In genomic region chr11:101064462-101064861, GRCm38 (mm10) we compare ENCODE assay signal across 7 mouse cellular contexts. TPM values are rescaled to one million over a fixed set of nuclear protein-coding genes. Genes with fewer than 3 reads are reported as not detected.
DNase-seq lines count a peak whose midpoint lies in the region; ATAC-seq and TF ChIP-seq lines count a peak whose summit lies in the region.

No protein-coding gene starts in this region.

- TF ChIP-seq CTCF in spleen, adult 2 months (IDR thresholded peaks at IDR 0.05; ENCODE audit: extremely low read depth, insufficient read depth, insufficient read length, insufficient replicate concordance): no peak

- H3K4me1 ChIP-seq in heart, embryonic 14.5 days (ENCODE audit: control insufficient read depth in 2 of 2, insufficient read depth in 2 of 2, low read length in 2 of 2): peaks cover 61 to 72% of the 10 kb centered on the region in 2 experiments
- H3K4me1 ChIP-seq in spleen, adult 2 months (ENCODE audit: control insufficient read depth, insufficient read depth, insufficient read length): peaks cover 23% of the 10 kb centered on the region; the same call in 1 of the 2 replicates
- H3K4me1 ChIP-seq in limb, embryonic 12.5 days (replicated peaks): peaks cover 22% of the 10 kb centered on the region

- no peak for TF ChIP-seq POLR2A in spleen, adult 2 months (IDR thresholded peaks at IDR 0.05; ENCODE audit: low read depth, low read length)

- H3K9me3 ChIP-seq in heart, embryonic 14.5 days (ENCODE audit: control insufficient read depth, low read length): no peaks in the 10 kb centered on the region
- no peaks in the 10 kb centered on the region for H3K9me3 ChIP-seq in limb, embryonic 12.5 days

- ATAC-seq in heart, embryonic 14.5 days (ENCODE audit: insufficient number of reproducible peaks, insufficient read depth, low FRiP score, low read depth): no peak
- ATAC-seq in limb, embryonic 12.5 days (ENCODE audit: insufficient number of reproducible peaks, insufficient read depth, low FRiP score, low TSS enrichment, low read depth): no peak

- no peak overlapping the region for H3K4me3 ChIP-seq in heart, embryonic 14.5 days (ENCODE audit: control insufficient read depth in 1 of 2, insufficient read depth in 1 of 2, low read depth in 1 of 2, low read length in 2 of 2)
- no peak overlapping the region for H3K4me3 ChIP-seq in spleen, adult 2 months (ENCODE audit: extremely low read depth, insufficient read depth, insufficient read length)
- no peak overlapping the region for H3K4me3 ChIP-seq in limb, embryonic 12.5 days (replicated peaks)

- intact Hi-C loops in left cerebral cortex, postnatal 10 days (cut with DNase I): no loop called here

- peaks cover 12% of the 10 kb centered on the region; the same call in 1 of the 2 replicates for H3K36me3 ChIP-seq in heart, embryonic 14.5 days (ENCODE audit: control insufficient read depth, insufficient read depth, low read length)
- H3K36me3 ChIP-seq in spleen, adult 2 months (ENCODE audit: control insufficient read depth, insufficient read depth, low read length): peaks cover 2% of the 10 kb centered on the region; the same call in 1 of the 2 replicates
- peaks cover 37% of the 10 kb centered on the region for H3K36me3 ChIP-seq in limb, embryonic 12.5 days

- H3K27me3 ChIP-seq in heart, embryonic 14.5 days (ENCODE audit: control insufficient read depth, insufficient read depth, low read length): no peaks in the 10 kb centered on the region
- H3K27me3 ChIP-seq in spleen, adult 2 months (ENCODE audit: control insufficient read depth, insufficient read depth, low read length): no peaks in the 10 kb centered on the region
- H3K27me3 ChIP-seq in limb, embryonic 12.5 days: peaks cover 12% of the 10 kb centered on the region

- peak overlapping the region; percentile 91 to 99 for H3K27ac ChIP-seq in heart, embryonic 14.5 days (replicated peaks in 1 of 2; ENCODE audit: control insufficient read depth in 1 of 2, insufficient read depth in 1 of 2, low read depth in 2 of 2, low read length in 2 of 2)
- peak overlapping the region; percentile 97 for H3K27ac ChIP-seq in spleen, adult 2 months (ENCODE audit: insufficient read depth, low read length)
- H3K27ac ChIP-seq in limb, embryonic 12.5 days: peak overlapping the region; percentile 90

- H3K4me2 ChIP-seq in heart, embryonic 14.5 days (ENCODE audit: low read length): peak overlapping the region; percentile 36; the same call in 1 of the 2 replicates
- H3K4me2 ChIP-seq in limb, embryonic 12.5 days: no peak overlapping the region

- 46% methylated on average over 4 of the region's 4 CpGs for WGBS in heart, embryonic 14.5 days
- WGBS in spleen, adult 2 months: 81% methylated on average over 4 of the region's 4 CpGs
- WGBS in limb, embryonic 12.5 days: 79% methylated on average over 4 of the region's 4 CpGs

- peak overlapping the region; percentile 42 for H3K9ac ChIP-seq in heart, embryonic 14.5 days (ENCODE audit: low read length)
- H3K9ac ChIP-seq in limb, embryonic 12.5 days (replicated peaks): no peak overlapping the region

- no peak for DNase-seq in heart, adult 9 months (ENCODE audit: low spot score in 2 of 2)
- no peak for DNase-seq in spleen, adult 2 months (ENCODE audit: low read depth in 1 of 2, low spot score in 2 of 2)
- DNase-seq in spleen, postnatal 14 days (ENCODE audit: low spot score in 2 of 2): no peak
- no peak for DNase-seq in left cerebral cortex, postnatal 10 days (ENCODE audit: extremely low spot score in 1 of 2, low spot score in 2 of 2)
- DNase-seq in cerebellum, postnatal 36 days: no peak

RNA-seq across cellular contexts. Expression of gene Naglu, which starts 5.3 kb away (rescaled TPM):
- polyA plus RNA-seq in heart, embryonic 14.5 days (2014; fragmentation: Nextera tagmentation; extraction: Ambion mirVana): 12.5 and 13.0 TPM in 2 replicates
- 28.6 and 34.8 TPM in 2 replicates for polyA plus RNA-seq in spleen, adult 2 months (2012; rRNA removed)
- polyA plus RNA-seq in limb, embryonic 12.5 days (2016; fragmentation: Nextera tagmentation; extraction: Ambion mirVana): 8.0 and 8.1 TPM in 2 replicates
- 10 to 100 TPM in 1 of 2 experiments, 1 to 10 TPM in 1; 9.4 to 10.2 TPM for total RNA-seq in left cerebral cortex, postnatal 10 days (2021)

RNA-seq across cellular contexts. Expression of gene Hsd17b1, which starts 13.7 kb away (rescaled TPM):
- polyA plus RNA-seq in heart, embryonic 14.5 days (2014; fragmentation: Nextera tagmentation; extraction: Ambion mirVana): 0.30 TPM in 1 of 2 replicates, not detected in the other
- 1.2 and 1.3 TPM in 2 replicates for polyA plus RNA-seq in spleen, adult 2 months (2012; rRNA removed)
- not detected in 2 replicates for polyA plus RNA-seq in limb, embryonic 12.5 days (2016; fragmentation: Nextera tagmentation; extraction: Ambion mirVana)
- total RNA-seq in left cerebral cortex, postnatal 10 days (2021): under 1 TPM; 0.43 to 0.79 TPM

RNA-seq across cellular contexts. Expression of gene Coasy, which starts 17.9 kb away (rescaled TPM):
- polyA plus RNA-seq in heart, embryonic 14.5 days (2014; fragmentation: Nextera tagmentation; extraction: Ambion mirVana): 27.4 and 31.4 TPM in 2 replicates
- 26.6 and 36.9 TPM in 2 replicates for polyA plus RNA-seq in spleen, adult 2 months (2012; rRNA removed)
- 43.6 and 46.5 TPM in 2 replicates for polyA plus RNA-seq in limb, embryonic 12.5 days (2016; fragmentation: Nextera tagmentation; extraction: Ambion mirVana)
- total RNA-seq in left cerebral cortex, postnatal 10 days (2021): 10 to 100 TPM; 32.3 to 32.4 TPM

RNA-seq across cellular contexts. Expression of gene Mlx, which starts 22.6 kb away (rescaled TPM):
- 32.4 and 35.7 TPM in 2 replicates for polyA plus RNA-seq in heart, embryonic 14.5 days (2014; fragmentation: Nextera tagmentation; extraction: Ambion mirVana)
- polyA plus RNA-seq in spleen, adult 2 months (2012; rRNA removed): 20.3 and 23.9 TPM in 2 replicates
- 40.4 and 43.1 TPM in 2 replicates for polyA plus RNA-seq in limb, embryonic 12.5 days (2016; fragmentation: Nextera tagmentation; extraction: Ambion mirVana)
- 10 to 100 TPM; 52.8 to 55.8 TPM for total RNA-seq in left cerebral cortex, postnatal 10 days (2021)

RNA-seq across cellular contexts. Expression of gene Psmc3ip, which starts 30.8 kb away (rescaled TPM):
- polyA plus RNA-seq in heart, embryonic 14.5 days (2014; fragmentation: Nextera tagmentation; extraction: Ambion mirVana): 22.8 and 22.9 TPM in 2 replicates
- 0.85 and 0.90 TPM in 2 replicates for polyA plus RNA-seq in spleen, adult 2 months (2012; rRNA removed)
- 54.3 and 55.7 TPM in 2 replicates for polyA plus RNA-seq in limb, embryonic 12.5 days (2016; fragmentation: Nextera tagmentation; extraction: Ambion mirVana)
- total RNA-seq in left cerebral cortex, postnatal 10 days (2021): 1 to 10 TPM; 4.4 to 4.8 TPM
